Mouse (Mus musculus): ENCODE data around the gene Ifnar2. TPM values are rescaled to one million over a fixed set of nuclear protein-coding genes. Genes with fewer than 3 reads are reported as not detected.

Ifnar2 gene
- polyA plus RNA-seq, 1 experiment from 2014 or later: 32.3 TPM

- Histone ChIP-seq H3K27me3 (ENCODE audit: control insufficient read depth, insufficient read depth, low read length) (no peaks in the 10 kb centered on the region), H3K4me2 (ENCODE audit: low read depth, low read length, severe bottlenecking) (no peak overlapping the region), H3K36me3 (ENCODE audit: control insufficient read depth, insufficient read depth, low read length) (peaks cover 5% of the 10 kb centered on the region; the same call in 1 of the 2 replicates), H3K4me3 (ENCODE audit: low read depth, low read length) (no peak overlapping the region), H3K4me1 (replicated peaks; ENCODE audit: control insufficient read depth, insufficient read depth, low read length) (no peaks in the 10 kb centered on the region), H3K27ac (ENCODE audit: low read depth, low read length) (no peak overlapping the region), H3K9me3 (ENCODE audit: control insufficient read depth, low read length) (peaks cover 2% of the 10 kb centered on the region; the same call in 1 of the 2 replicates), H3K9ac (ENCODE audit: low read length) (no peak overlapping the region)
- no peak for DNase-seq (ENCODE audit: low spot score)
- 90% methylated on average over 3 of the region's 3 CpGs for WGBS
- no peak for ATAC-seq (replicated peaks; ENCODE audit: low FRiP score)
Measured at GRCm38 (mm10) chr16:91387121-91387486, 14.5 kb downstream of the Ifnar2 start.

- peaks cover 12% of the 10 kb centered on the region; the same call in 1 of the 2 replicates for H3K36me3 ChIP-seq (ENCODE audit: control insufficient read depth, insufficient read depth, low read length)
- WGBS: 90% methylated on average over 4 of the region's 4 CpGs
Measured at GRCm38 (mm10) chr16:91390100-91390499, 17.5 kb downstream of the Ifnar2 start.

GRCm38 (mm10) chr16:91391421-91391820, 18.8 kb downstream of the Ifnar2 start, which contains the start of gene Gm21970:
Gene Gm21970, plus strand, starts transcription at chr16:91391721.
- 84% methylated on average over 5 of the region's 5 CpGs for WGBS
- Histone ChIP-seq H3K4me1 (replicated peaks; ENCODE audit: control insufficient read depth, insufficient read depth, low read length) (no peaks in the 10 kb centered on the region), H3K27ac (ENCODE audit: low read depth, low read length) (no peak within 1 kb of the TSS), H3K4me3 (ENCODE audit: low read depth, low read length) (no peak within 1 kb of the TSS), H3K27me3 (ENCODE audit: control insufficient read depth, insufficient read depth, low read length) (no peaks in the 10 kb centered on the region), H3K4me2 (ENCODE audit: low read depth, low read length, severe bottlenecking) (no peak within 1 kb of the TSS), H3K9ac (ENCODE audit: low read length) (no peak within 1 kb of the TSS), H3K9me3 (ENCODE audit: control insufficient read depth, low read length) (peaks cover 2% of the 10 kb centered on the region; the same call in 1 of the 2 replicates), H3K36me3 (ENCODE audit: control insufficient read depth, insufficient read depth, low read length) (peaks cover 12% of the 10 kb centered on the region; the same call in 1 of the 2 replicates)
- DNase-seq (ENCODE audit: low spot score) (no peak), ATAC-seq (replicated peaks; ENCODE audit: low FRiP score) (no peak)

More at GRCm38 (mm10) chr16:91390100-91390499, 17.5 kb downstream of the Ifnar2 start:
- Histone ChIP-seq H3K9ac (ENCODE audit: low read length) (no peak overlapping the region), H3K27ac (ENCODE audit: low read depth, low read length) (no peak overlapping the region), H3K4me2 (ENCODE audit: low read depth, low read length, severe bottlenecking) (no peak overlapping the region), H3K4me3 (ENCODE audit: low read depth, low read length) (no peak overlapping the region), H3K27me3 (ENCODE audit: control insufficient read depth, insufficient read depth, low read length) (no peaks in the 10 kb centered on the region), H3K4me1 (replicated peaks; ENCODE audit: control insufficient read depth, insufficient read depth, low read length) (no peaks in the 10 kb centered on the region), H3K9me3 (ENCODE audit: control insufficient read depth, low read length) (peaks cover 2% of the 10 kb centered on the region; the same call in 1 of the 2 replicates)
- no peak for DNase-seq (ENCODE audit: low spot score)
- ATAC-seq (replicated peaks; ENCODE audit: low FRiP score): no peak

- WGBS: 91% methylated on average over 4 of the region's 4 CpGs
- H3K27me3 ChIP-seq (ENCODE audit: control insufficient read depth, insufficient read depth, low read length): no peaks in the 10 kb centered on the region
- no peak overlapping the region for H3K9ac ChIP-seq (ENCODE audit: low read length)
- no peak for DNase-seq (ENCODE audit: low spot score)
- H3K4me2 ChIP-seq (ENCODE audit: low read depth, low read length, severe bottlenecking): no peak overlapping the region
- peaks cover 7% of the 10 kb centered on the region; the same call in 1 of the 2 replicates for H3K36me3 ChIP-seq (ENCODE audit: control insufficient read depth, insufficient read depth, low read length)
- ATAC-seq (replicated peaks; ENCODE audit: low FRiP score): no peak
- no peak overlapping the region for H3K27ac ChIP-seq (ENCODE audit: low read depth, low read length)
- no peak overlapping the region for H3K4me3 ChIP-seq (ENCODE audit: low read depth, low read length)
- no peaks in the 10 kb centered on the region for H3K9me3 ChIP-seq (ENCODE audit: control insufficient read depth, low read length)
- H3K4me1 ChIP-seq (replicated peaks; ENCODE audit: control insufficient read depth, insufficient read depth, low read length): no peaks in the 10 kb centered on the region
Measured at GRCm38 (mm10) chr16:91394826-91395410, 22.3 kb downstream of the Ifnar2 start.

- no peaks in the 10 kb centered on the region for H3K9me3 ChIP-seq (ENCODE audit: control insufficient read depth, low read length)
- ATAC-seq (replicated peaks; ENCODE audit: low FRiP score) (no peak), DNase-seq (ENCODE audit: low spot score) (no peak)
- H3K4me3 ChIP-seq (ENCODE audit: low read depth, low read length): no peak overlapping the region
- H3K4me2 ChIP-seq (ENCODE audit: low read depth, low read length, severe bottlenecking): no peak overlapping the region
- H3K9ac ChIP-seq (ENCODE audit: low read length): no peak overlapping the region
- no peaks in the 10 kb centered on the region for H3K27me3 ChIP-seq (ENCODE audit: control insufficient read depth, insufficient read depth, low read length)
- 37% methylated on average over 8 of the region's 8 CpGs for WGBS
- no peaks in the 10 kb centered on the region for H3K4me1 ChIP-seq (replicated peaks; ENCODE audit: control insufficient read depth, insufficient read depth, low read length)
- peaks cover 7% of the 10 kb centered on the region; the same call in 1 of the 2 replicates for H3K36me3 ChIP-seq (ENCODE audit: control insufficient read depth, insufficient read depth, low read length)
- no peak overlapping the region for H3K27ac ChIP-seq (ENCODE audit: low read depth, low read length)
Measured at GRCm38 (mm10) chr16:91395633-91396392, 23.2 kb downstream of the Ifnar2 start.

- 74% methylated on average over 10 of the region's 10 CpGs for WGBS
- H3K4me3 ChIP-seq (ENCODE audit: low read depth, low read length): no peak overlapping the region
- H3K27me3 ChIP-seq (ENCODE audit: control insufficient read depth, insufficient read depth, low read length): no peaks in the 10 kb centered on the region
- no peaks in the 10 kb centered on the region for H3K4me1 ChIP-seq (replicated peaks; ENCODE audit: control insufficient read depth, insufficient read depth, low read length)
- ATAC-seq (replicated peaks; ENCODE audit: low FRiP score): no peak
- no peak for DNase-seq (ENCODE audit: low spot score)
- no peaks in the 10 kb centered on the region for H3K9me3 ChIP-seq (ENCODE audit: control insufficient read depth, low read length)
- peaks cover 7% of the 10 kb centered on the region; the same call in 1 of the 2 replicates for H3K36me3 ChIP-seq (ENCODE audit: control insufficient read depth, insufficient read depth, low read length)
- H3K9ac ChIP-seq (ENCODE audit: low read length): no peak overlapping the region
- H3K4me2 ChIP-seq (ENCODE audit: low read depth, low read length, severe bottlenecking): no peak overlapping the region
- H3K27ac ChIP-seq (ENCODE audit: low read depth, low read length): no peak overlapping the region
Measured at GRCm38 (mm10) chr16:91396844-91397537, 24.4 kb downstream of the Ifnar2 start.

DNA sequence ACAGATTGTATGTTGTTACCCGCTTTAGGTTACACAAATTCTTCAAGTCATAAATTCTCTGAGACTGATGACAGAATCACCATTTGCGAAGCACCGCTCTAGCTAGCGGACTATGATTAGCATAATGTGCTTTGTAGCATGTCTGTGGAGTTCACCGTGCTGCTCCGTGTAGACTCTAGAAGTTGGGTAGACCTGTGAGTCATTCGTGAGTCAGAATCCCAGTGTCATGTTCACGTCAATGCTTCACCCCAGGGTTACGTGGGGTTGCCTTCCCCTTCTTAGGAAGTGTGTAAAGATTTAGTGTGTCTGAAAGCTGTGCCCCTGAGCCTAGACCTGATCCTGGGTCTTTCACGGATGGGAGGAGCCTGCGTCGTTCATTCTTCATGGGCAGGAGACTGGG, 25.4 kb downstream of the Ifnar2 start:
- Histone ChIP-seq H3K27me3 (ENCODE audit: control insufficient read depth, insufficient read depth, low read length) (no peaks in the 10 kb centered on the region), H3K36me3 (ENCODE audit: control insufficient read depth, insufficient read depth, low read length) (peaks cover under 1% of the 10 kb centered on the region; the same call in 1 of the 2 replicates), H3K9ac (ENCODE audit: low read length) (no peak overlapping the region), H3K9me3 (ENCODE audit: control insufficient read depth, low read length) (no peaks in the 10 kb centered on the region), H3K4me3 (ENCODE audit: low read depth, low read length) (no peak overlapping the region), H3K4me2 (ENCODE audit: low read depth, low read length, severe bottlenecking) (no peak overlapping the region), H3K4me1 (replicated peaks; ENCODE audit: control insufficient read depth, insufficient read depth, low read length) (no peaks in the 10 kb centered on the region), H3K27ac (ENCODE audit: low read depth, low read length) (no peak overlapping the region)
- ATAC-seq (replicated peaks; ENCODE audit: low FRiP score) (no peak), DNase-seq (ENCODE audit: low spot score) (no peak)
- WGBS: 93% methylated on average over 12 of the region's 12 CpGs

- no peak overlapping the region for H3K27ac ChIP-seq (ENCODE audit: low read depth, low read length)
- no peak overlapping the region for H3K4me2 ChIP-seq (ENCODE audit: low read depth, low read length, severe bottlenecking)
- ATAC-seq (replicated peaks; ENCODE audit: low FRiP score) (no peak), DNase-seq (ENCODE audit: low spot score) (no peak)
- no peaks in the 10 kb centered on the region for H3K27me3 ChIP-seq (ENCODE audit: control insufficient read depth, insufficient read depth, low read length)
- no peak overlapping the region for H3K9ac ChIP-seq (ENCODE audit: low read length)
- H3K36me3 ChIP-seq (ENCODE audit: control insufficient read depth, insufficient read depth, low read length): no peaks in the 10 kb centered on the region; the same call in 1 of the 2 replicates
- H3K4me1 ChIP-seq (replicated peaks; ENCODE audit: control insufficient read depth, insufficient read depth, low read length): no peaks in the 10 kb centered on the region
- 94% methylated on average over 7 of the region's 7 CpGs for WGBS
- no peaks in the 10 kb centered on the region for H3K9me3 ChIP-seq (ENCODE audit: control insufficient read depth, low read length)
- H3K4me3 ChIP-seq (ENCODE audit: low read depth, low read length): no peak overlapping the region
Measured at GRCm38 (mm10) chr16:91398944-91399343, 26.4 kb downstream of the Ifnar2 start.

All from forebrain, embryonic 11.5 days (tissue).